Mouse (Mus musculus) effector memory CD4-positive, alpha-beta T cell, adult 5 months (primary cell): ENCODE measurements around the gene Uchl1. TPM values are rescaled to one million over a fixed set of nuclear protein-coding genes. Genes with fewer than 3 reads are reported as not detected.

ENCODE experiments used
- polyA plus RNA-seq: library from polyadenylated mRNA; unstranded; fragments of 100-300 nt; shearing (Covaris generic); gene quantifications from one replicate; pipeline ENCODE4 v1.2.1, GENCODE M21; 2017

Gene Uchl1
- polyA plus RNA-seq: not detected

DNA sequence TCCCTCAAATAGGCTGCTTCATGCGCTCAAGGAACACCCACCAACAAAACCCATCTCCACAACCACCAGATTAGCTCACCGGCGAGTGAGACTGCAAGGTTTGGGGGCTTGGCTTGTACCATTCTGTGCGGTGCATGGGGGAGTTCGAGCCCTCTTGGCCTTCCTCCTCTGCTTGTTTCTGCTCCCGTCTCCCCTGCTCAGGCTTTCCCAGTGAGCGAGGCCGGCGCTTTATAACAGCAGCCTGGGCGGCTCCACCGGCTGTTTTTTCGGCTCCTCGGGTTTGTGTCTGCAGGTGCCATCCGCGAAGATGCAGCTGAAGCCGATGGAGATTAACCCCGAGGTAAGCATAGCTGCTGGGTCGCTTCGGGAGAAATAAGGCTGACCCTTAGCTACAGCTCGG, at the start of gene Uchl1:
Gene Uchl1, plus strand, starts transcription at position 109 of the 400 bp plus-strand sequence.

Other genes with a start within 250 kb of the Uchl1 start
- 2.7 TPM for gene Apbb2, start 57.3 kb upstream of the Uchl1 start, polyA plus RNA-seq
- gene Limch1, start 69.7 kb downstream of the Uchl1 start, polyA plus RNA-seq: not detected